9 mouse cellular contexts compared by ENCODE assay signal in the genomic region with DNA sequence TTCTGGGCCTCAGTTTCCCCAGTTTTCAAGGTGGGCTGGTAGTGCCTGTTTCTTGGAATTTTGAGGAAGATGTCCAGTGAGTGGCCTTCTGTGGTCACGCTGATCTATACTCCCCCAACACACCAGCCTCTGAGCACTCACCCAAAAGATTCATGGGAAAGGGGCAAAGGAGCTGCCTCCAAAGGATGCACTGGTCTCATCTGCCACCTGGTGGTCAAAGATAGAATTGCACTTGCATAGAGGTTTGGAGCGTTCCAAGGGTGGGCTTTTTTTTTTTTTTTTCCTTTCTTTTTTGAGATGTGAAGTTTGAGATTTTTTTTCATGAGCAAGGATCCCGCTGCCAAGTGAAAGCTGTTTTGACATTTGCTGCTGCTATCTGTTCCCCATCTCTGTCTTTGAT. TPM values are rescaled to one million over a fixed set of nuclear protein-coding genes. Genes with fewer than 3 reads are reported as not detected.
DNase-seq lines count a peak whose midpoint lies in the region; ATAC-seq and TF ChIP-seq lines count a peak whose summit lies in the region.
"Had no signal": no experiment of that assay in that cellular context is flagged by ENCODE, and none has a peak within 500 bp of the region (broad histone marks: within the 10 kb centered on the region; RNA-seq: fewer than 3 reads in every experiment).

No protein-coding gene starts in this region.

- H3K79me2 ChIP-seq in myocyte (ENCODE audit: control insufficient read depth, insufficient read depth), result no peaks in the 10 kb centered on the region

- no peaks in the 10 kb centered on the region for H3K4me1 ChIP-seq in intestine, embryonic 14.5 days (replicated peaks; ENCODE audit: control insufficient read depth, insufficient read depth, low read length)
- H3K4me1 ChIP-seq in intestine, embryonic 16.5 days (ENCODE audit: control insufficient read depth, insufficient read depth, low read length), result no peaks in the 10 kb centered on the region
- no peaks in the 10 kb centered on the region for H3K4me1 ChIP-seq in embryonic facial prominence, embryonic 11.5 days (ENCODE audit: control insufficient read depth, insufficient read depth, low read length)
- H3K4me1 ChIP-seq in limb, embryonic 13.5 days, result no peaks in the 10 kb centered on the region

- no peaks in the 10 kb centered on the region for H3K9me3 ChIP-seq in intestine, embryonic 14.5 days (ENCODE audit: control insufficient read depth, low read length)
- H3K9me3 ChIP-seq in intestine, embryonic 16.5 days (ENCODE audit: control insufficient read depth, low read length), result no peaks in the 10 kb centered on the region
- H3K9me3 ChIP-seq in embryonic facial prominence, embryonic 11.5 days (replicated peaks; ENCODE audit: control insufficient read depth, low read length), result no peaks in the 10 kb centered on the region
- H3K9me3 ChIP-seq in limb, embryonic 13.5 days, result no peaks in the 10 kb centered on the region
- H3K9me3 ChIP-seq: liver, embryonic 15.5 days had no signal

- no peak for TF ChIP-seq POLR2A in myocyte (IDR thresholded peaks at IDR 0.05; ENCODE audit: insufficient read length, low read depth)

- WGBS in intestine, embryonic 14.5 days, result 1% methylated on average over 3 of the region's 3 CpGs
- WGBS in intestine, embryonic 16.5 days, result 0% methylated on average over 3 of the region's 3 CpGs
- WGBS in embryonic facial prominence, embryonic 11.5 days, result 2% methylated on average over 3 of the region's 3 CpGs
- 2% methylated on average over 3 of the region's 3 CpGs for WGBS in limb, embryonic 13.5 days

- H3K27me3 ChIP-seq in intestine, embryonic 14.5 days (replicated peaks; ENCODE audit: control insufficient read depth, insufficient read depth, low read length), result no peaks in the 10 kb centered on the region
- H3K27me3 ChIP-seq in intestine, embryonic 16.5 days (replicated peaks; ENCODE audit: control insufficient read depth, insufficient read depth, low read length), result no peaks in the 10 kb centered on the region
- no peaks in the 10 kb centered on the region for H3K27me3 ChIP-seq in embryonic facial prominence, embryonic 11.5 days (ENCODE audit: control insufficient read depth, insufficient read depth, low read length)
- no peaks in the 10 kb centered on the region for H3K27me3 ChIP-seq in limb, embryonic 13.5 days
- peaks cover 38% of the 10 kb centered on the region for H3K27me3 ChIP-seq in myocyte (ENCODE audit: control insufficient read depth, insufficient read depth, insufficient read length)
- H3K27me3 ChIP-seq: liver, embryonic 15.5 days had no signal

- no peak overlapping the region for H3ac ChIP-seq in myocyte (ENCODE audit: control insufficient read depth, insufficient read length)

- no peak overlapping the region for H3K27ac ChIP-seq in intestine, embryonic 14.5 days (ENCODE audit: low read depth)
- no peak overlapping the region for H3K27ac ChIP-seq in intestine, embryonic 16.5 days (ENCODE audit: low read length)
- H3K27ac ChIP-seq in embryonic facial prominence, embryonic 11.5 days (replicated peaks; ENCODE audit: low read depth, low read length), result no peak overlapping the region
- no peak overlapping the region for H3K27ac ChIP-seq in limb, embryonic 13.5 days
- H3K27ac ChIP-seq: liver, embryonic 15.5 days had no signal

- peak; percentile 85 for DNase-seq in intestine, embryonic 14.5 days (ENCODE audit: low spot score)
- DNase-seq in adrenal gland, postnatal 36 days, result peak; percentile 54 to 75
- DNase-seq in embryonic facial prominence, embryonic 11.5 days (ENCODE audit: low spot score), result peak; percentile 90
- DNase-seq in hindlimb bud, embryonic 11.5 days (ENCODE audit: extremely low spot score, low read depth, low spot score), result peak; percentile 81
- peak; percentile 89 for DNase-seq in testis, postnatal 10 days (ENCODE audit: low spot score)

- H3K4me2 ChIP-seq in intestine, embryonic 14.5 days (ENCODE audit: low read length), result no peak overlapping the region
- H3K4me2 ChIP-seq in intestine, embryonic 16.5 days (ENCODE audit: low read depth, low read length), result no peak overlapping the region
- no peak overlapping the region for H3K4me2 ChIP-seq in embryonic facial prominence, embryonic 11.5 days (ENCODE audit: low read depth, low read length)
- no peak overlapping the region for H3K4me2 ChIP-seq in limb, embryonic 13.5 days (replicated peaks)
- peak overlapping the region; percentile 46 for H3K4me2 ChIP-seq in myocyte (ENCODE audit: low read depth)
- H3K4me2 ChIP-seq: liver, embryonic 15.5 days had no signal

- H3K4me3 ChIP-seq in intestine, embryonic 14.5 days (ENCODE audit: low read depth, low read length), result no peak overlapping the region
- no peak overlapping the region for H3K4me3 ChIP-seq in intestine, embryonic 16.5 days (ENCODE audit: low read length)
- no peak overlapping the region for H3K4me3 ChIP-seq in embryonic facial prominence, embryonic 11.5 days (ENCODE audit: low read depth, low read length)
- no peak overlapping the region for H3K4me3 ChIP-seq in limb, embryonic 13.5 days
- no peak overlapping the region for H3K4me3 ChIP-seq in myocyte
- H3K4me3 ChIP-seq: liver, embryonic 15.5 days had no signal

- H3K36me3 ChIP-seq in intestine, embryonic 14.5 days (ENCODE audit: control insufficient read depth, insufficient read depth, low read length), result no peaks in the 10 kb centered on the region
- H3K36me3 ChIP-seq in intestine, embryonic 16.5 days (ENCODE audit: control insufficient read depth, insufficient read depth, low read length), result no peaks in the 10 kb centered on the region
- no peaks in the 10 kb centered on the region for H3K36me3 ChIP-seq in embryonic facial prominence, embryonic 11.5 days (replicated peaks; ENCODE audit: control insufficient read depth, insufficient read depth, low read depth, low read length)
- H3K36me3 ChIP-seq in limb, embryonic 13.5 days, result no peaks in the 10 kb centered on the region
- no peaks in the 10 kb centered on the region for H3K36me3 ChIP-seq in myocyte (ENCODE audit: control insufficient read depth, insufficient read depth)
- H3K36me3 ChIP-seq: liver, embryonic 15.5 days had no signal

- no peak overlapping the region for H3K9ac ChIP-seq in intestine, embryonic 14.5 days (ENCODE audit: low read length)
- H3K9ac ChIP-seq in intestine, embryonic 16.5 days (ENCODE audit: low read depth, low read length), result no peak overlapping the region
- no peak overlapping the region for H3K9ac ChIP-seq in embryonic facial prominence, embryonic 11.5 days (replicated peaks; ENCODE audit: low read length)
- H3K9ac ChIP-seq in limb, embryonic 13.5 days, result 0 out of 2 replicates have a peak overlapping the region, but pooled peaks have one; percentile 25
- H3K9ac ChIP-seq: liver, embryonic 15.5 days had no signal

- ATAC-seq in intestine, embryonic 14.5 days (replicated peaks; ENCODE audit: low FRiP score, low TSS enrichment, low read depth), result no peak; the same call in 1 of the 2 replicates
- no peak for ATAC-seq in intestine, embryonic 16.5 days
- ATAC-seq in embryonic facial prominence, embryonic 11.5 days (replicated peaks; ENCODE audit: insufficient number of reproducible peaks, low FRiP score, low TSS enrichment, low read depth), result no peak; the same call in 1 of the 2 replicates
- ATAC-seq in limb, embryonic 13.5 days (ENCODE audit: low FRiP score, low read depth), result peak; percentile 20; the same call in 1 of the 2 replicates

TF ChIP-seq in myocyte, 11 proteins besides CTCF, POLR2A, EP300 and RAD21 (continues in another document):
- TF ChIP-seq E2F4 (IDR thresholded peaks at IDR 0.05; ENCODE audit: insufficient read depth) (no peak), TCF3 (IDR thresholded peaks at IDR 0.05; ENCODE audit: insufficient read length, low read depth) (no peak), MYOG (IDR thresholded peaks at IDR 0.05; ENCODE audit: control insufficient read depth in 1 of 3, insufficient read depth in 1 of 3, insufficient read length in 2 of 3, low read depth in 2 of 3) (no peak), MYOD1 (IDR thresholded peaks at IDR 0.05; ENCODE audit: control insufficient read depth in 1 of 3, insufficient read length in 2 of 3, low read depth in 2 of 3) (no peak), USF1 (IDR thresholded peaks at IDR 0.05; ENCODE audit: low read depth) (no peak), TCF12 (IDR thresholded peaks at IDR 0.05; ENCODE audit: insufficient read depth, poor library complexity, severe bottlenecking) (no peak)

RNA-seq across cellular contexts. Expression of gene Slc2a6, which starts 10.8 kb away (rescaled TPM):
- 0.76 and 0.94 TPM in 2 replicates for polyA plus RNA-seq in intestine, embryonic 14.5 days (2014; fragmentation: Nextera tagmentation; extraction: Ambion mirVana)
- 0.84 and 1.0 TPM in 2 replicates for polyA plus RNA-seq in intestine, embryonic 16.5 days (2015; fragmentation: Nextera tagmentation; extraction: Ambion mirVana)
- total RNA-seq in adrenal gland, postnatal 36 days (2021), result under 1 TPM; 0.36 to 0.69 TPM
- polyA plus RNA-seq in embryonic facial prominence, embryonic 11.5 days (2014; fragmentation: Nextera tagmentation; extraction: Ambion mirVana), result 0.84 and 1.2 TPM in 2 replicates
- polyA plus RNA-seq in limb, embryonic 13.5 days (2015; fragmentation: Nextera tagmentation; extraction: Ambion mirVana), result 0.75 and 0.77 TPM in 2 replicates
- 102 TPM for polyA plus RNA-seq in myocyte (2012; fragmentation: generic; extraction: Trizol)

RNA-seq across cellular contexts. Expression of gene Cacfd1, which starts 28.9 kb away (rescaled TPM):
- 55.0 and 56.8 TPM in 2 replicates for polyA plus RNA-seq in intestine, embryonic 14.5 days (2014; fragmentation: Nextera tagmentation; extraction: Ambion mirVana)
- 52.9 and 54.3 TPM in 2 replicates for polyA plus RNA-seq in intestine, embryonic 16.5 days (2015; fragmentation: Nextera tagmentation; extraction: Ambion mirVana)
- 10 to 100 TPM; 50.9 to 58.8 TPM for total RNA-seq in adrenal gland, postnatal 36 days (2021)
- 66.2 and 68.9 TPM in 2 replicates for polyA plus RNA-seq in embryonic facial prominence, embryonic 11.5 days (2014; fragmentation: Nextera tagmentation; extraction: Ambion mirVana)
- polyA plus RNA-seq in limb, embryonic 13.5 days (2015; fragmentation: Nextera tagmentation; extraction: Ambion mirVana), result 96.3 and 102 TPM in 2 replicates
- polyA plus RNA-seq in myocyte (2012; fragmentation: generic; extraction: Trizol), result 22.8 TPM

RNA-seq across cellular contexts. Expression of gene Mymk, which starts 33.4 kb away (rescaled TPM):
- polyA plus RNA-seq in intestine, embryonic 14.5 days (2014; fragmentation: Nextera tagmentation; extraction: Ambion mirVana), result not detected in 2 replicates
- polyA plus RNA-seq in intestine, embryonic 16.5 days (2015; fragmentation: Nextera tagmentation; extraction: Ambion mirVana), result 0.12 and 0.22 TPM in 2 replicates
- not detected for total RNA-seq in adrenal gland, postnatal 36 days (2021)
- polyA plus RNA-seq in embryonic facial prominence, embryonic 11.5 days (2014; fragmentation: Nextera tagmentation; extraction: Ambion mirVana), result 2.3 and 4.0 TPM in 2 replicates
- 43.3 and 49.0 TPM in 2 replicates for polyA plus RNA-seq in limb, embryonic 13.5 days (2015; fragmentation: Nextera tagmentation; extraction: Ambion mirVana)
- 1,410 TPM for polyA plus RNA-seq in myocyte (2012; fragmentation: generic; extraction: Trizol)

RNA-seq across cellular contexts. Expression of gene Adamtsl2, which starts 40.6 kb away (rescaled TPM):
- polyA plus RNA-seq in intestine, embryonic 14.5 days (2014; fragmentation: Nextera tagmentation; extraction: Ambion mirVana), result 2.0 TPM in 2 replicates
- 1.7 and 2.1 TPM in 2 replicates for polyA plus RNA-seq in intestine, embryonic 16.5 days (2015; fragmentation: Nextera tagmentation; extraction: Ambion mirVana)
- total RNA-seq in adrenal gland, postnatal 36 days (2021), result 10 to 100 TPM; 15.7 to 31.7 TPM
- polyA plus RNA-seq in embryonic facial prominence, embryonic 11.5 days (2014; fragmentation: Nextera tagmentation; extraction: Ambion mirVana), result 2.4 and 2.5 TPM in 2 replicates
- polyA plus RNA-seq in limb, embryonic 13.5 days (2015; fragmentation: Nextera tagmentation; extraction: Ambion mirVana), result 13.3 and 13.8 TPM in 2 replicates
- 17.6 TPM for polyA plus RNA-seq in myocyte (2012; fragmentation: generic; extraction: Trizol)

Comparison
In these comparisons a context has a peak if more than half of its experiments do, and no peak if none do; other contexts are left out.
1. RNA of gene Slc2a6, which starts 10.8 kb away (polyA plus RNA-seq): 102 TPM in myocyte (single experiment); 0.84 to 1.0 TPM in intestine, embryonic 16.5 days, 0.84 to 1.2 TPM in embryonic facial prominence, embryonic 11.5 days, 0.76 to 0.94 TPM in intestine, embryonic 14.5 days and 0.75 to 0.77 TPM in limb, embryonic 13.5 days; every median in the first group is over 10 times any median in the second.
2. RNA of gene Mymk, which starts 33.4 kb away (polyA plus RNA-seq): 1,410 TPM in myocyte (single experiment); 43.3 to 49.0 TPM in limb, embryonic 13.5 days, 2.3 to 4.0 TPM in embryonic facial prominence, embryonic 11.5 days, 0.12 to 0.22 TPM in intestine, embryonic 16.5 days and not detected in intestine, embryonic 14.5 days; every median in the first group is over 10 times any median in the second.
3. Peak in every context shown above with its lines, with median percentiles within 50 percentile points of each other: DNase-seq.